Mouse (Mus musculus): ENCODE measurements at regions not wholly inside any gene's neighbourhood (a gene's known extent, or its start where the extent isn't known, plus 50 kb on each side); places are given as distances from the start of the nearest gene placed in this dataset.

- Histone ChIP-seq H3K4me3 (replicated peaks; ENCODE audit: low read length) (no peak overlapping the region), H3K9ac (ENCODE audit: low read depth, low read length, severe bottlenecking) (no peak overlapping the region), H3K4me2 (replicated peaks; ENCODE audit: low read depth, low read length, severe bottlenecking) (no peak overlapping the region), H3K9me3 (ENCODE audit: control insufficient read depth, low read length) (no peaks in the 10 kb centered on the region), H3K27me3 (ENCODE audit: control insufficient read depth, insufficient read depth, low read length) (no peaks in the 10 kb centered on the region), H3K36me3 (ENCODE audit: control insufficient read depth, insufficient read depth, low read length) (no peaks in the 10 kb centered on the region), H3K4me1 (ENCODE audit: control insufficient read depth, insufficient read depth, low read length) (no peaks in the 10 kb centered on the region), H3K27ac (replicated peaks; ENCODE audit: low read depth, low read length) (no peak overlapping the region)
- no peak for TF ChIP-seq POLR2A (IDR thresholded peaks at IDR 0.05; ENCODE audit: borderline replicate concordance, extremely low read depth, insufficient read depth, insufficient read length)
- 82% methylated on average over 2 of the region's 2 CpGs for WGBS
- DNase-seq (ENCODE audit: low spot score) (no peak), ATAC-seq (ENCODE audit: low FRiP score, low read depth) (no peak)
Observed at GRCm38 (mm10) chr12:9894521-9894920, 324.6 kb downstream of the Osr1 start.

GRCm38 (mm10) chr12:9897980-9898379 is 328.1 kb downstream of the Osr1 start:
- Histone ChIP-seq H3K9me3 (ENCODE audit: control insufficient read depth, low read length) (no peaks in the 10 kb centered on the region), H3K4me3 (replicated peaks; ENCODE audit: low read length) (no peak overlapping the region), H3K36me3 (ENCODE audit: control insufficient read depth, insufficient read depth, low read length) (no peaks in the 10 kb centered on the region), H3K4me1 (ENCODE audit: control insufficient read depth, insufficient read depth, low read length) (no peaks in the 10 kb centered on the region), H3K4me2 (replicated peaks; ENCODE audit: low read depth, low read length, severe bottlenecking) (no peak overlapping the region), H3K27ac (replicated peaks; ENCODE audit: low read depth, low read length) (no peak overlapping the region), H3K9ac (ENCODE audit: low read depth, low read length, severe bottlenecking) (no peak overlapping the region), H3K27me3 (ENCODE audit: control insufficient read depth, insufficient read depth, low read length) (no peaks in the 10 kb centered on the region)
- DNase-seq (ENCODE audit: low spot score) (no peak), ATAC-seq (ENCODE audit: low FRiP score, low read depth) (no peak)
- WGBS: 80% methylated on average over 6 of the region's 6 CpGs
- no peak for TF ChIP-seq POLR2A (IDR thresholded peaks at IDR 0.05; ENCODE audit: borderline replicate concordance, extremely low read depth, insufficient read depth, insufficient read length)

GRCm38 (mm10) chr12:9898420-9898819 is 328.5 kb downstream of the Osr1 start:
- no peaks in the 10 kb centered on the region for H3K36me3 ChIP-seq (ENCODE audit: control insufficient read depth, insufficient read depth, low read length)
- DNase-seq (ENCODE audit: low spot score) (no peak), ATAC-seq (ENCODE audit: low FRiP score, low read depth) (no peak)
- WGBS: 22% methylated on average over 3 of the region's 3 CpGs
- no peak for TF ChIP-seq POLR2A (IDR thresholded peaks at IDR 0.05; ENCODE audit: borderline replicate concordance, extremely low read depth, insufficient read depth, insufficient read length)
- H3K4me1 ChIP-seq (ENCODE audit: control insufficient read depth, insufficient read depth, low read length): no peaks in the 10 kb centered on the region
- no peak overlapping the region for H3K4me2 ChIP-seq (replicated peaks; ENCODE audit: low read depth, low read length, severe bottlenecking)
- no peak overlapping the region for H3K27ac ChIP-seq (replicated peaks; ENCODE audit: low read depth, low read length)
- H3K27me3 ChIP-seq (ENCODE audit: control insufficient read depth, insufficient read depth, low read length): no peaks in the 10 kb centered on the region
- no peaks in the 10 kb centered on the region for H3K9me3 ChIP-seq (ENCODE audit: control insufficient read depth, low read length)
- H3K4me3 ChIP-seq (replicated peaks; ENCODE audit: low read length): no peak overlapping the region
- no peak overlapping the region for H3K9ac ChIP-seq (ENCODE audit: low read depth, low read length, severe bottlenecking)

GRCm38 (mm10) chr12:9901948-9902347 is 332.0 kb downstream of the Osr1 start:
- DNase-seq (ENCODE audit: low spot score) (no peak), ATAC-seq (ENCODE audit: low FRiP score, low read depth) (no peak)
- Histone ChIP-seq H3K4me3 (replicated peaks; ENCODE audit: low read length) (no peak overlapping the region), H3K9me3 (ENCODE audit: control insufficient read depth, low read length) (no peaks in the 10 kb centered on the region), H3K4me1 (ENCODE audit: control insufficient read depth, insufficient read depth, low read length) (no peaks in the 10 kb centered on the region), H3K27me3 (ENCODE audit: control insufficient read depth, insufficient read depth, low read length) (no peaks in the 10 kb centered on the region), H3K27ac (replicated peaks; ENCODE audit: low read depth, low read length) (no peak overlapping the region), H3K36me3 (ENCODE audit: control insufficient read depth, insufficient read depth, low read length) (no peaks in the 10 kb centered on the region), H3K9ac (ENCODE audit: low read depth, low read length, severe bottlenecking) (no peak overlapping the region), H3K4me2 (replicated peaks; ENCODE audit: low read depth, low read length, severe bottlenecking) (no peak overlapping the region)
- WGBS: 73% methylated on average over 2 of the region's 2 CpGs
- no peak for TF ChIP-seq POLR2A (IDR thresholded peaks at IDR 0.05; ENCODE audit: borderline replicate concordance, extremely low read depth, insufficient read depth, insufficient read length)

GRCm38 (mm10) chr12:9903702-9904231 is 333.9 kb downstream of the Osr1 start:
- no peak overlapping the region for H3K9ac ChIP-seq (ENCODE audit: low read depth, low read length, severe bottlenecking)
- no peak overlapping the region for H3K4me2 ChIP-seq (replicated peaks; ENCODE audit: low read depth, low read length, severe bottlenecking)
- H3K4me1 ChIP-seq (ENCODE audit: control insufficient read depth, insufficient read depth, low read length): no peaks in the 10 kb centered on the region
- WGBS: 39% methylated on average over 2 of the region's 2 CpGs
- TF ChIP-seq POLR2A (IDR thresholded peaks at IDR 0.05; ENCODE audit: borderline replicate concordance, extremely low read depth, insufficient read depth, insufficient read length): no peak
- no peak overlapping the region for H3K27ac ChIP-seq (replicated peaks; ENCODE audit: low read depth, low read length)
- no peaks in the 10 kb centered on the region for H3K9me3 ChIP-seq (ENCODE audit: control insufficient read depth, low read length)
- no peaks in the 10 kb centered on the region for H3K27me3 ChIP-seq (ENCODE audit: control insufficient read depth, insufficient read depth, low read length)
- no peaks in the 10 kb centered on the region for H3K36me3 ChIP-seq (ENCODE audit: control insufficient read depth, insufficient read depth, low read length)
- ATAC-seq (ENCODE audit: low FRiP score, low read depth) (no peak), DNase-seq (ENCODE audit: low spot score) (no peak)
- H3K4me3 ChIP-seq (replicated peaks; ENCODE audit: low read length): no peak overlapping the region

GRCm38 (mm10) chr12:9912333-9912732 is 342.4 kb downstream of the Osr1 start:
- ATAC-seq (ENCODE audit: low FRiP score, low read depth) (no peak), DNase-seq (ENCODE audit: low spot score) (no peak)
- Histone ChIP-seq H3K9ac (ENCODE audit: low read depth, low read length, severe bottlenecking) (no peak overlapping the region), H3K27ac (replicated peaks; ENCODE audit: low read depth, low read length) (no peak overlapping the region), H3K9me3 (ENCODE audit: control insufficient read depth, low read length) (no peaks in the 10 kb centered on the region), H3K36me3 (ENCODE audit: control insufficient read depth, insufficient read depth, low read length) (no peaks in the 10 kb centered on the region), H3K4me2 (replicated peaks; ENCODE audit: low read depth, low read length, severe bottlenecking) (no peak overlapping the region), H3K4me3 (replicated peaks; ENCODE audit: low read length) (no peak overlapping the region), H3K27me3 (ENCODE audit: control insufficient read depth, insufficient read depth, low read length) (no peaks in the 10 kb centered on the region), H3K4me1 (ENCODE audit: control insufficient read depth, insufficient read depth, low read length) (no peaks in the 10 kb centered on the region)
- TF ChIP-seq POLR2A (IDR thresholded peaks at IDR 0.05; ENCODE audit: borderline replicate concordance, extremely low read depth, insufficient read depth, insufficient read length): no peak
